Mouse (Mus musculus) bone marrow macrophage, adult 2 months (primary cell): Measurements from ENCODE around the gene Adamts12.

Source experiments
- CTCF ChIP-seq: IDR thresholded peaks from 2 replicates; pipeline ENCODE4 v1.5.1; 2012; ENCODE audit warnings: low read depth, mild to moderate bottlenecking, low read length, moderate library complexity
- POLR2A ChIP-seq: IDR thresholded peaks from 2 replicates; pipeline ENCODE4 v1.6.1; 2012; ENCODE audit warnings: mild to moderate bottlenecking, low read depth, low read length, borderline replicate concordance

GRCm38 (mm10) chr15:11297960-11298359 lies 233.4 kb downstream of the Adamts12 start:
- no peak for TF ChIP-seq CTCF
- no peak for TF ChIP-seq POLR2A
